In genomic region chr4:82815296-82815695, GRCm38 (mm10) we compare ENCODE assay signal across 9 mouse cellular contexts. TPM values are rescaled to one million over a fixed set of nuclear protein-coding genes. Genes with fewer than 3 reads are reported as not detected.
A peak's percentile ranks its signal among the peaks of the same experiment; 100 is the strongest.
DNase-seq lines count a peak whose midpoint lies in the region; ATAC-seq and TF ChIP-seq lines count a peak whose summit lies in the region.
"Had no signal": no experiment of that assay in that cellular context is flagged by ENCODE, and none has a peak within 500 bp of the region (broad histone marks: within the 10 kb centered on the region; RNA-seq: fewer than 3 reads in every experiment).

No protein-coding gene starts in this region.

- TF ChIP-seq CTCF in kidney, adult 2 months (conservative IDR thresholded peaks at IDR 0.05; ENCODE audit: insufficient read depth, insufficient read length, low read depth, low read length): no peak
- TF ChIP-seq CTCF in stomach, postnatal 0 days (IDR thresholded peaks at IDR 0.05; ENCODE audit: low read depth): no peak

- H3K27ac ChIP-seq in kidney, embryonic 14.5 days (ENCODE audit: low read depth, low read length): no peak overlapping the region
- no peak overlapping the region for H3K27ac ChIP-seq in kidney, adult 2 months (ENCODE audit: insufficient read depth, low read depth, low read length)
- H3K27ac ChIP-seq in stomach, embryonic 15.5 days: no peak overlapping the region
- H3K27ac ChIP-seq in stomach, postnatal 0 days (replicated peaks): no peak overlapping the region
- H3K27ac ChIP-seq in liver, embryonic 12.5 days: peak overlapping the region; percentile 74
- H3K27ac ChIP-seq: hindbrain, embryonic 15.5 days had no signal

- TF ChIP-seq POLR2A in kidney, adult 2 months (IDR thresholded peaks at IDR 0.05; ENCODE audit: low read depth, low read length): no peak

- no peaks in the 10 kb centered on the region for H3K27me3 ChIP-seq in kidney, embryonic 14.5 days (ENCODE audit: control insufficient read depth, insufficient read depth, low read length)
- no peaks in the 10 kb centered on the region for H3K27me3 ChIP-seq in kidney, adult 2 months (replicated peaks; ENCODE audit: control insufficient read depth, insufficient read depth, low read length)
- H3K27me3 ChIP-seq in stomach, embryonic 15.5 days (replicated peaks): no peaks in the 10 kb centered on the region
- H3K27me3 ChIP-seq in stomach, postnatal 0 days (ENCODE audit: control insufficient read depth, insufficient read depth, low read length): no peaks in the 10 kb centered on the region
- H3K27me3 ChIP-seq in liver, embryonic 12.5 days (replicated peaks): no peaks in the 10 kb centered on the region
- H3K27me3 ChIP-seq: hindbrain, embryonic 15.5 days had no signal

- no peak overlapping the region for H3K4me3 ChIP-seq in kidney, embryonic 14.5 days (ENCODE audit: low read length)
- H3K4me3 ChIP-seq in kidney, adult 2 months (ENCODE audit: insufficient read depth, low read depth, low read length): no peak overlapping the region
- H3K4me3 ChIP-seq in stomach, embryonic 15.5 days (replicated peaks): no peak overlapping the region
- no peak overlapping the region for H3K4me3 ChIP-seq in stomach, postnatal 0 days (ENCODE audit: low read depth, low read length)
- H3K4me3 ChIP-seq in liver, embryonic 12.5 days: no peak overlapping the region
- H3K4me3 ChIP-seq: hindbrain, embryonic 15.5 days had no signal

- H3K9ac ChIP-seq in kidney, embryonic 14.5 days (ENCODE audit: low read depth, low read length): no peak overlapping the region
- no peak overlapping the region for H3K9ac ChIP-seq in stomach, embryonic 15.5 days
- no peak overlapping the region for H3K9ac ChIP-seq in stomach, postnatal 0 days (ENCODE audit: low read length)
- H3K9ac ChIP-seq in liver, embryonic 12.5 days: peak overlapping the region; percentile 35; the same call in 1 of the 2 replicates
- H3K9ac ChIP-seq: hindbrain, embryonic 15.5 days had no signal

- no peak overlapping the region for H3K4me2 ChIP-seq in kidney, embryonic 14.5 days (replicated peaks; ENCODE audit: low read depth, low read length)
- no peak overlapping the region for H3K4me2 ChIP-seq in stomach, embryonic 15.5 days
- H3K4me2 ChIP-seq in stomach, postnatal 0 days (replicated peaks; ENCODE audit: low read depth): no peak overlapping the region
- H3K4me2 ChIP-seq in liver, embryonic 12.5 days: peak overlapping the region; percentile 49
- H3K4me2 ChIP-seq: hindbrain, embryonic 15.5 days had no signal

- no peaks in the 10 kb centered on the region for H3K9me3 ChIP-seq in kidney, embryonic 14.5 days (ENCODE audit: control insufficient read depth, low read length)
- no peaks in the 10 kb centered on the region for H3K9me3 ChIP-seq in stomach, embryonic 15.5 days
- H3K9me3 ChIP-seq in stomach, postnatal 0 days (ENCODE audit: control insufficient read depth, low read length): no peaks in the 10 kb centered on the region
- no peaks in the 10 kb centered on the region for H3K9me3 ChIP-seq in liver, embryonic 12.5 days (replicated peaks)
- H3K9me3 ChIP-seq: hindbrain, embryonic 15.5 days had no signal

- 0 out of 2 replicates have a peak, but pooled peaks cover 2% of the 10 kb centered on the region for H3K36me3 ChIP-seq in kidney, embryonic 14.5 days (ENCODE audit: control insufficient read depth, insufficient read depth, low read length)
- no peaks in the 10 kb centered on the region for H3K36me3 ChIP-seq in kidney, adult 2 months (ENCODE audit: control insufficient read depth, insufficient read depth, low read length)
- H3K36me3 ChIP-seq in stomach, embryonic 15.5 days: 0 out of 2 replicates have a peak, but pooled peaks cover 2% of the 10 kb centered on the region
- H3K36me3 ChIP-seq in stomach, postnatal 0 days (ENCODE audit: control insufficient read depth, insufficient read depth, low read length): no peaks in the 10 kb centered on the region
- no peaks in the 10 kb centered on the region; the same call in 1 of the 2 replicates for H3K36me3 ChIP-seq in liver, embryonic 12.5 days

- H3K4me1 ChIP-seq in kidney, embryonic 14.5 days (ENCODE audit: control insufficient read depth, insufficient read depth, low read length): 0 out of 2 replicates have a peak, but pooled peaks cover 2% of the 10 kb centered on the region
- H3K4me1 ChIP-seq in kidney, adult 2 months (ENCODE audit: control insufficient read depth, insufficient read depth, low read length): no peaks in the 10 kb centered on the region
- H3K4me1 ChIP-seq in stomach, embryonic 15.5 days: no peaks in the 10 kb centered on the region
- no peaks in the 10 kb centered on the region for H3K4me1 ChIP-seq in stomach, postnatal 0 days (replicated peaks; ENCODE audit: control insufficient read depth, insufficient read depth)
- peaks cover 37% of the 10 kb centered on the region for H3K4me1 ChIP-seq in liver, embryonic 12.5 days
- H3K4me1 ChIP-seq: hindbrain, embryonic 15.5 days had no signal

- no peak for TF ChIP-seq EP300 in stomach, postnatal 0 days (optimal IDR thresholded peaks at IDR 0.05)

- no peak for DNase-seq in kidney, adult 2 months
- DNase-seq in stomach, postnatal 0 days (ENCODE audit: low spot score): no peak
- DNase-seq in frontal cortex, postnatal 14 days (ENCODE audit: low spot score in 2 of 2): no peak
- no peak for DNase-seq in adrenal gland, adult 2 months
- DNase-seq in cerebellum, adult 9-11 months: no peak

- peak; percentile 49; the same call in 1 of the 2 replicates for ATAC-seq in kidney, embryonic 14.5 days (ENCODE audit: low FRiP score, low TSS enrichment)
- ATAC-seq in stomach, embryonic 15.5 days (ENCODE audit: insufficient read depth, low FRiP score, low read depth): peak; percentile 76; the same call in 1 of the 2 replicates
- no peak for ATAC-seq in stomach, postnatal 0 days (ENCODE audit: low FRiP score, low TSS enrichment)
- peak; percentile 95 for ATAC-seq in liver, embryonic 12.5 days

- 42% methylated on average over 4 of the region's 4 CpGs for WGBS in kidney, embryonic 14.5 days
- 69% methylated on average over 4 of the region's 4 CpGs for WGBS in kidney, adult 2 months
- whole genome bisulfite sequencing in stomach, embryonic 15.5 days: 38% methylated on average over 4 of the region's 4 CpGs
- 61% methylated on average over 4 of the region's 4 CpGs for WGBS in stomach, postnatal 0 days
- WGBS in liver, embryonic 12.5 days (ENCODE audit: insufficient replicate concordance): 37% methylated on average over 4 of the region's 4 CpGs

RNA-seq across cellular contexts. Expression of gene Zdhhc21, which starts 44.5 kb away (rescaled TPM):
- 8.2 and 14.3 TPM in 2 replicates for polyA plus RNA-seq in kidney, embryonic 14.5 days (2014; fragmentation: Nextera tagmentation; extraction: Ambion mirVana)
- polyA plus RNA-seq in kidney, adult 2 months (2012; rRNA removed): 3.4 and 3.6 TPM in 2 replicates
- 15.1 and 15.9 TPM in 2 replicates for polyA plus RNA-seq in stomach, embryonic 15.5 days (2015; fragmentation: Nextera tagmentation; extraction: Ambion mirVana)
- 9.9 and 10.4 TPM in 2 replicates for polyA plus RNA-seq in stomach, postnatal 0 days (2015; fragmentation: Nextera tagmentation; extraction: Ambion mirVana)
- polyA plus RNA-seq in liver, embryonic 12.5 days (2016; fragmentation: Nextera tagmentation; extraction: Ambion mirVana): 7.4 and 8.1 TPM in 2 replicates
- total RNA-seq in adrenal gland, adult 2 months (2021): 10 to 100 TPM; 11.4 to 17.9 TPM
- polyA plus RNA-seq in adrenal gland, adult 2 months (2012; rRNA removed): 0.96 and 1.2 TPM in 2 replicates
